8 mouse cellular contexts compared by ENCODE assay signal in genomic region chr16:38090341-38091005, GRCm38 (mm10). TPM values are rescaled to one million over a fixed set of nuclear protein-coding genes. Genes with fewer than 3 reads are reported as not detected.
DNase-seq lines count a peak whose midpoint lies in the region; ATAC-seq and TF ChIP-seq lines count a peak whose summit lies in the region.

No protein-coding gene starts in this region.

- H3K4me2 ChIP-seq in lung, embryonic 14.5 days = peak overlapping the region; percentile 82
- H3K4me2 ChIP-seq in heart, postnatal 0 days (ENCODE audit: low read depth, low read length) = peak overlapping the region; percentile 84
- peak overlapping the region; percentile 96 for H3K4me2 ChIP-seq in liver, postnatal 0 days (ENCODE audit: low read depth, low read length)

- TF ChIP-seq CTCF in lung, embryonic 14.5 days (IDR thresholded peaks at IDR 0.05; ENCODE audit: low read depth) = no peak
- no peak for TF ChIP-seq CTCF in cortical plate, adult 2 months (IDR thresholded peaks at IDR 0.05; ENCODE audit: extremely low read depth, insufficient read depth, low read length)
- TF ChIP-seq CTCF in heart, postnatal 0 days (IDR thresholded peaks at IDR 0.05; ENCODE audit: low read depth) = no peak
- TF ChIP-seq CTCF in liver, postnatal 0 days (IDR thresholded peaks at IDR 0.05; ENCODE audit: low read depth) = no peak

- H3K9me3 ChIP-seq in lung, embryonic 14.5 days (ENCODE audit: low read depth, low read length) = no peaks in the 10 kb centered on the region
- H3K9me3 ChIP-seq in heart, postnatal 0 days (replicated peaks; ENCODE audit: control insufficient read depth, low read length) = no peaks in the 10 kb centered on the region
- H3K9me3 ChIP-seq in liver, postnatal 0 days (ENCODE audit: low read length) = no peaks in the 10 kb centered on the region

- TF ChIP-seq EP300 in heart, postnatal 0 days (IDR thresholded peaks at IDR 0.05; ENCODE audit: low read depth) = no peak
- no peak for TF ChIP-seq EP300 in liver, postnatal 0 days (IDR thresholded peaks at IDR 0.05; ENCODE audit: low read depth)

- peaks cover 6% of the 10 kb centered on the region; the same call in 1 of the 2 replicates for H3K4me1 ChIP-seq in lung, embryonic 14.5 days (ENCODE audit: insufficient read depth)
- H3K4me1 ChIP-seq in cortical plate, adult 2 months (ENCODE audit: control insufficient read depth, insufficient read depth, low read length) = peaks cover 1% of the 10 kb centered on the region; the same call in 1 of the 2 replicates
- peaks cover 40% of the 10 kb centered on the region for H3K4me1 ChIP-seq in heart, postnatal 0 days (ENCODE audit: control insufficient read depth, insufficient read depth)
- peaks cover 18% of the 10 kb centered on the region for H3K4me1 ChIP-seq in liver, postnatal 0 days (ENCODE audit: insufficient read depth)

- H3K27me3 ChIP-seq in lung, embryonic 14.5 days (ENCODE audit: insufficient read depth, low read length) = no peaks in the 10 kb centered on the region
- no peaks in the 10 kb centered on the region for H3K27me3 ChIP-seq in heart, postnatal 0 days (ENCODE audit: control insufficient read depth, insufficient read depth, low read length)
- no peaks in the 10 kb centered on the region for H3K27me3 ChIP-seq in liver, postnatal 0 days (ENCODE audit: insufficient read depth, low read length)

- H3K4me3 ChIP-seq in lung, embryonic 14.5 days (ENCODE audit: low read depth, low read length) = peak overlapping the region; percentile 96
- H3K4me3 ChIP-seq in cortical plate, adult 2 months (ENCODE audit: insufficient read depth, low read length) = peak overlapping the region; percentile 97
- H3K4me3 ChIP-seq in heart, postnatal 0 days (ENCODE audit: low read depth, low read length) = peak overlapping the region; percentile 78
- peak overlapping the region; percentile 90 for H3K4me3 ChIP-seq in liver, postnatal 0 days (ENCODE audit: low read depth, low read length)

- H3K27ac ChIP-seq in lung, embryonic 14.5 days (ENCODE audit: low read depth) = peak overlapping the region; percentile 100; the same call in 1 of the 2 replicates
- no peak overlapping the region; the same call in 1 of the 2 replicates for H3K27ac ChIP-seq in cortical plate, adult 2 months (ENCODE audit: insufficient read depth, low read length)
- H3K27ac ChIP-seq in heart, postnatal 0 days (ENCODE audit: low read depth) = peak overlapping the region; percentile 98
- peak overlapping the region; percentile 100 for H3K27ac ChIP-seq in liver, postnatal 0 days (ENCODE audit: low read depth)

- TF ChIP-seq POLR2A in cortical plate, adult 2 months (IDR thresholded peaks at IDR 0.05; ENCODE audit: extremely low read depth, insufficient read depth, low read length) = no peak

- WGBS in lung, embryonic 14.5 days = under 1% methylated on average over 17 of the region's 17 CpGs
- WGBS in heart, postnatal 0 days = under 1% methylated on average over 17 of the region's 17 CpGs
- under 1% methylated on average over 17 of the region's 17 CpGs for WGBS in liver, postnatal 0 days (ENCODE audit: insufficient replicate concordance)

- peaks cover 11% of the 10 kb centered on the region; the same call in 1 of the 2 replicates for H3K36me3 ChIP-seq in lung, embryonic 14.5 days (ENCODE audit: insufficient read depth)
- H3K36me3 ChIP-seq in heart, postnatal 0 days (replicated peaks; ENCODE audit: control insufficient read depth, insufficient read depth, low read length) = no peaks in the 10 kb centered on the region; the same call in 1 of the 2 replicates
- no peaks in the 10 kb centered on the region for H3K36me3 ChIP-seq in liver, postnatal 0 days (replicated peaks; ENCODE audit: insufficient read depth, low read length)

- H3K9ac ChIP-seq in lung, embryonic 14.5 days = peak overlapping the region; percentile 97
- H3K9ac ChIP-seq in heart, postnatal 0 days (replicated peaks; ENCODE audit: low read depth, low read length) = peak overlapping the region; percentile 86
- H3K9ac ChIP-seq in liver, postnatal 0 days (replicated peaks) = peak overlapping the region; percentile 94

- peak; percentile 38 for DNase-seq in lung, embryonic 14.5 days
- no peak for DNase-seq in lung, postnatal 4 days
- DNase-seq in heart, postnatal 0 days (ENCODE audit: low spot score) = no peak
- DNase-seq in liver, postnatal 0 days = peak; percentile 22
- peak; percentile 20 for DNase-seq in thymus, postnatal 0 days (ENCODE audit: low spot score)

- no peak for ATAC-seq in lung, embryonic 14.5 days (ENCODE audit: insufficient read depth)
- no peak for ATAC-seq in heart, postnatal 0 days (ENCODE audit: insufficient read depth, low read depth)
- ATAC-seq in liver, postnatal 0 days = no peak
- ATAC-seq in frontal cortex, adult (ENCODE audit: low TSS enrichment) = no peak
- ATAC-seq in inflammation-experienced regulatory T-cells, adult 6 months = no peak

RNA-seq across cellular contexts. Expression of gene Gsk3b, which starts 1.7 kb away (rescaled TPM):
- 62.6 and 63.0 TPM in 2 replicates for polyA plus RNA-seq in lung, embryonic 14.5 days (2014; fragmentation: Nextera tagmentation; extraction: Ambion mirVana)
- polyA plus RNA-seq in cortical plate, adult 2 months (2012; rRNA removed) = 45.1 and 47.2 TPM in 2 replicates
- 37.4 and 40.8 TPM in 2 replicates for total RNA-seq in heart, postnatal 0 days (2014; rRNA removed; ENCODE audit: low replicate concordance)
- 31.3 and 31.5 TPM in 2 replicates for polyA plus RNA-seq in heart, postnatal 0 days (2015; fragmentation: Nextera tagmentation; extraction: Ambion mirVana)
- polyA plus RNA-seq in liver, postnatal 0 days (2015; fragmentation: Nextera tagmentation; extraction: Ambion mirVana) = 9.9 and 10.8 TPM in 2 replicates
- 37.9 and 45.6 TPM in 2 replicates for polyA plus RNA-seq in thymus, postnatal 0 days (2015; fragmentation: Nextera tagmentation; extraction: Ambion mirVana)
- polyA plus RNA-seq in inflammation-experienced regulatory T-cells, adult 6 months (2017; shearing (Covaris generic)) = 10 to 100 TPM; 50.3 to 61.0 (median 56.8) TPM

Comparison
In these comparisons a context has a peak if more than half of its experiments do, and no peak if none do; other contexts are left out.
1. DNase-seq: peak in lung, embryonic 14.5 days (single experiment), liver, postnatal 0 days (single experiment) and thymus, postnatal 0 days (single experiment); none in lung, postnatal 4 days (0 of 2) and heart, postnatal 0 days (single experiment).
2. Peak in every context shown above with its lines, with median percentiles within 50 percentile points of each other: H3K4me2 ChIP-seq, H3K4me3 ChIP-seq and H3K9ac ChIP-seq.